ENCODE assay signal across 9 mouse cellular contexts in genomic region chr4:43394345-43394891, GRCm38 (mm10). TPM values are rescaled to one million over a fixed set of nuclear protein-coding genes. Genes with fewer than 3 reads are reported as not detected.
DNase-seq lines count a peak whose midpoint lies in the region; ATAC-seq and TF ChIP-seq lines count a peak whose summit lies in the region.
"Had no signal": no experiment of that assay in that cellular context is flagged by ENCODE, and none has a peak within 500 bp of the region (broad histone marks: within the 10 kb centered on the region; RNA-seq: fewer than 3 reads in every experiment).

No protein-coding gene starts in this region.

- no peak for TF ChIP-seq CTCF in embryonic fibroblast, embryonic 13.5 days (IDR thresholded peaks at IDR 0.05; ENCODE audit: borderline replicate concordance, insufficient read depth, low read length)

- DNase-seq in urinary bladder, adult 18-20 months (ENCODE audit: low spot score in 2 of 2), result peak; percentile 41 to 81
- no peak for DNase-seq in urinary bladder, postnatal 10 days (ENCODE audit: low spot score)
- no peak for DNase-seq in hindbrain, embryonic 14.5 days (ENCODE audit: low spot score)
- DNase-seq in layer of hippocampus, adult 9-10 months (ENCODE audit: low spot score), result no peak
- no peak for DNase-seq in layer of hippocampus, adult 11-12 months (ENCODE audit: low spot score)

- H3K27me3 ChIP-seq in hindbrain, embryonic 14.5 days (ENCODE audit: control insufficient read depth, insufficient read depth, low read length), result no peaks in the 10 kb centered on the region
- H3K27me3 ChIP-seq in liver, embryonic 16.5 days (ENCODE audit: control insufficient read depth, insufficient read depth, low read depth, low read length), result no peaks in the 10 kb centered on the region
- H3K27me3 ChIP-seq in stomach, embryonic 15.5 days (replicated peaks), result no peaks in the 10 kb centered on the region
- H3K27me3 ChIP-seq: neural tube, embryonic 12.5 days had no signal

- no peak for ATAC-seq in hindbrain, embryonic 14.5 days (ENCODE audit: low FRiP score)
- peak; percentile 72 for ATAC-seq in liver, embryonic 16.5 days (ENCODE audit: low read depth)
- peak; percentile 70 for ATAC-seq in stomach, embryonic 15.5 days (ENCODE audit: insufficient read depth, low FRiP score, low read depth)

- H3K36me3 ChIP-seq in hindbrain, embryonic 14.5 days (replicated peaks; ENCODE audit: control insufficient read depth, insufficient read depth), result no peaks in the 10 kb centered on the region
- no peaks in the 10 kb centered on the region for H3K36me3 ChIP-seq in liver, embryonic 16.5 days (ENCODE audit: control insufficient read depth, insufficient read depth)
- no peaks in the 10 kb centered on the region for H3K36me3 ChIP-seq in stomach, embryonic 15.5 days
- H3K36me3 ChIP-seq: neural tube, embryonic 12.5 days had no signal

- H3K9me3 ChIP-seq in hindbrain, embryonic 14.5 days (ENCODE audit: control insufficient read depth, low read length), result no peaks in the 10 kb centered on the region
- H3K9me3 ChIP-seq in liver, embryonic 16.5 days (replicated peaks; ENCODE audit: control insufficient read depth, low read length), result no peaks in the 10 kb centered on the region
- H3K9me3 ChIP-seq in stomach, embryonic 15.5 days, result no peaks in the 10 kb centered on the region
- H3K9me3 ChIP-seq: neural tube, embryonic 12.5 days had no signal

- peaks cover 21% of the 10 kb centered on the region for H3K4me1 ChIP-seq in embryonic fibroblast, embryonic 13.5 days (ENCODE audit: control insufficient read depth, insufficient read depth, low read length)
- H3K4me1 ChIP-seq in hindbrain, embryonic 14.5 days (replicated peaks; ENCODE audit: control insufficient read depth, insufficient read depth, low read length), result peaks cover 15% of the 10 kb centered on the region
- peaks cover 4% of the 10 kb centered on the region; the same call in 1 of the 2 replicates for H3K4me1 ChIP-seq in liver, embryonic 16.5 days (ENCODE audit: control insufficient read depth, low read depth, low read length)
- H3K4me1 ChIP-seq in stomach, embryonic 15.5 days, result peaks cover 28% of the 10 kb centered on the region

- no peak overlapping the region for H3K4me3 ChIP-seq in embryonic fibroblast, embryonic 13.5 days (ENCODE audit: insufficient read depth, low read length)
- no peak overlapping the region for H3K4me3 ChIP-seq in hindbrain, embryonic 14.5 days (replicated peaks; ENCODE audit: low read length)
- H3K4me3 ChIP-seq in liver, embryonic 16.5 days (ENCODE audit: low read depth, low read length), result no peak overlapping the region
- H3K4me3 ChIP-seq in stomach, embryonic 15.5 days (replicated peaks), result no peak overlapping the region
- H3K4me3 ChIP-seq: neural tube, embryonic 12.5 days had no signal

- no peak overlapping the region for H3K4me2 ChIP-seq in hindbrain, embryonic 14.5 days (replicated peaks)
- H3K4me2 ChIP-seq in liver, embryonic 16.5 days (ENCODE audit: low read depth, low read length), result 0 out of 2 replicates have a peak overlapping the region, but pooled peaks have one; percentile 4
- H3K4me2 ChIP-seq in stomach, embryonic 15.5 days, result peak overlapping the region; percentile 11; the same call in 1 of the 2 replicates
- H3K4me2 ChIP-seq: neural tube, embryonic 12.5 days had no signal

- 70% methylated on average over 15 of the region's 15 CpGs for WGBS in hindbrain, embryonic 14.5 days
- WGBS in liver, embryonic 16.5 days (ENCODE audit: insufficient replicate concordance), result 39% methylated on average over 15 of the region's 15 CpGs
- WGBS in stomach, embryonic 15.5 days, result 20% methylated on average over 15 of the region's 15 CpGs

- H3K9ac ChIP-seq in hindbrain, embryonic 14.5 days, result no peak overlapping the region
- no peak overlapping the region for H3K9ac ChIP-seq in liver, embryonic 16.5 days (ENCODE audit: low read depth, low read length)
- H3K9ac ChIP-seq in stomach, embryonic 15.5 days, result peak overlapping the region; percentile 3; the same call in 1 of the 2 replicates
- H3K9ac ChIP-seq: neural tube, embryonic 12.5 days had no signal

- peak; percentile 50 for TF ChIP-seq POLR2A in embryonic fibroblast, embryonic 13.5 days (IDR thresholded peaks at IDR 0.05; ENCODE audit: low read depth, low read length)

- H3K27ac ChIP-seq in embryonic fibroblast, embryonic 13.5 days (ENCODE audit: insufficient read depth, low read length), result peak overlapping the region; percentile 100
- peak overlapping the region; percentile 24; the same call in 1 of the 2 replicates for H3K27ac ChIP-seq in hindbrain, embryonic 14.5 days
- peak overlapping the region; percentile 66 for H3K27ac ChIP-seq in liver, embryonic 16.5 days (ENCODE audit: low read length)
- H3K27ac ChIP-seq in stomach, embryonic 15.5 days, result peak overlapping the region; percentile 96
- H3K27ac ChIP-seq: neural tube, embryonic 12.5 days had no signal

RNA-seq across cellular contexts. Expression of gene Rusc2, which starts 12.6 kb away (rescaled TPM):
- polyA plus RNA-seq in embryonic fibroblast, embryonic 13.5 days (2011; ENCODE audit: insufficient read length, low read depth, missing spikeins), result 44.7 and 80.5 TPM in 2 replicates
- 58.3 and 58.5 TPM in 2 replicates for polyA plus RNA-seq in hindbrain, embryonic 14.5 days (2014; fragmentation: Nextera tagmentation; extraction: Ambion mirVana)
- 2.0 and 2.9 TPM in 2 replicates for polyA plus RNA-seq in liver, embryonic 16.5 days (2015; fragmentation: Nextera tagmentation; extraction: Ambion mirVana)
- polyA plus RNA-seq in stomach, embryonic 15.5 days (2015; fragmentation: Nextera tagmentation; extraction: Ambion mirVana), result 16.3 and 17.2 TPM in 2 replicates

RNA-seq across cellular contexts. Expression of gene Fam166b, which starts 34.5 kb away (rescaled TPM):
- polyA plus RNA-seq in embryonic fibroblast, embryonic 13.5 days (2011; ENCODE audit: insufficient read length, low read depth, missing spikeins), result not detected in 2 replicates
- polyA plus RNA-seq in hindbrain, embryonic 14.5 days (2014; fragmentation: Nextera tagmentation; extraction: Ambion mirVana), result 1.6 and 2.2 TPM in 2 replicates
- not detected in 2 replicates for polyA plus RNA-seq in liver, embryonic 16.5 days (2015; fragmentation: Nextera tagmentation; extraction: Ambion mirVana)
- 0.22 TPM in 1 of 2 replicates, not detected in the other for polyA plus RNA-seq in stomach, embryonic 15.5 days (2015; fragmentation: Nextera tagmentation; extraction: Ambion mirVana)

RNA-seq across cellular contexts. Expression of gene Tesk1, which starts 47.3 kb away (rescaled TPM):
- 28.6 and 33.4 TPM in 2 replicates for polyA plus RNA-seq in embryonic fibroblast, embryonic 13.5 days (2011; ENCODE audit: insufficient read length, low read depth, missing spikeins)
- polyA plus RNA-seq in hindbrain, embryonic 14.5 days (2014; fragmentation: Nextera tagmentation; extraction: Ambion mirVana), result 21.8 and 22.6 TPM in 2 replicates
- polyA plus RNA-seq in liver, embryonic 16.5 days (2015; fragmentation: Nextera tagmentation; extraction: Ambion mirVana), result 0.15 TPM in 2 replicates
- 6.2 and 7.4 TPM in 2 replicates for polyA plus RNA-seq in stomach, embryonic 15.5 days (2015; fragmentation: Nextera tagmentation; extraction: Ambion mirVana)

Comparison
In these comparisons a context has a peak if more than half of its experiments do, and no peak if none do; other contexts are left out.
1. DNase-seq: peak in urinary bladder, adult 18-20 months (2 of 2); none in urinary bladder, postnatal 10 days (single experiment), hindbrain, embryonic 14.5 days (single experiment), layer of hippocampus, adult 9-10 months (single experiment) and layer of hippocampus, adult 11-12 months (single experiment).
2. H3K27ac ChIP-seq: peak in every context shown above with its lines; median percentile 100 in embryonic fibroblast, embryonic 13.5 days; 96 in stomach, embryonic 15.5 days; 66 in liver, embryonic 16.5 days; 24 in hindbrain, embryonic 14.5 days.